Mouse (Mus musculus): ENCODE data around the gene Fam171a1.

DNA sequence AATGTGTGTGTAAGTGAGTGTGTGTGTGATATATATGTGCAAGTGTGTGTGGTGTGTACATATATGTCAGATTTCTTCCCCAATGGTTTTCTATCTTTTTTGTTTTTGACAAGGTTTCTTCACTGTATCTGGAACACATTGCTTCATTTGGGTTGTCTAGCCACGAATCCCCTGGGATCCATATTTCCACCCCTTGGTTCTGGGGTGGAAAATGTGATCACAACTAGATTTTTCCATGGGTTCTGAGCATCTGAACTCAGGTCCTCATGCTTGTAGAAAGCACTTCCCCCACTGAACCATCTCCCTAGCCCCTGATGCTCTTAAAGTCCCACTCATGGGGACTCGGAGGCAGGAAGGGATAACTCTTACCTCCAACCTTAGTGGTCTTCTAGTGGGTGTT, 159.3 kb downstream of the Fam171a1 start:
- no peak for TF ChIP-seq CTCF (IDR thresholded peaks at IDR 0.05; ENCODE audit: control insufficient read depth, insufficient read depth, low read length)
- TF ChIP-seq POLR2A (IDR thresholded peaks at IDR 0.05; ENCODE audit: borderline replicate concordance, control insufficient read depth, low read depth, low read length): no peak

All from bone marrow, adult 2 months (tissue).